Mouse (Mus musculus) liver, embryonic 15.5 days (tissue): ENCODE results near the gene Ankrd31. TPM values are rescaled to one million over a fixed set of nuclear protein-coding genes. Genes with fewer than 3 reads are reported as not detected.
"Not testable (repeated sequence)": the region's sequence is repeated elsewhere in the genome, so short reads cannot be mapped to it uniquely, and the experiment has no call there.

ENCODE experiments used
- ATAC-seq: fragments of 200-750 bp; cut with Nextera tagmentation; 2 replicates; pipeline ENCODE4 v1.8.0; 2017; ENCODE audit warnings: moderate number of reproducible peaks, mild to moderate bottlenecking, moderate library complexity; ENCODE audit not compliant: insufficient read depth
- H3K27ac ChIP-seq: fragments of 300-500 bp; sonication (generic); replicated peaks from 2 replicates; pipeline ENCODE4 v1.5.1; 2015; ENCODE audit warnings: mild to moderate bottlenecking, inconsistent platforms
- H3K27me3 ChIP-seq: fragments of 300-500 bp; sonication (generic); 2 replicates; pipeline ENCODE4 v1.6.1; 2015; ENCODE audit warnings: mild to moderate bottlenecking, inconsistent platforms
- H3K36me3 ChIP-seq: fragments of 300-500 bp; sonication (generic); replicated peaks from 2 replicates; pipeline ENCODE4 v1.6.1; 2015; ENCODE audit warnings: moderate library complexity, mild to moderate bottlenecking, inconsistent platforms
- H3K4me1 ChIP-seq: fragments of 300-500 bp; sonication (generic); replicated peaks from 2 replicates; pipeline ENCODE4 v1.6.1; 2015; ENCODE audit warnings: inconsistent platforms
- H3K4me2 ChIP-seq: fragments of 300-500 bp; sonication (generic); 2 replicates; pipeline ENCODE4 v1.6.1; 2015; ENCODE audit warnings: moderate library complexity, mild to moderate bottlenecking, inconsistent platforms
- H3K4me3 ChIP-seq: fragments of 300-500 bp; sonication (generic); replicated peaks from 2 replicates; pipeline ENCODE4 v1.5.1; 2015; ENCODE audit warnings: mild to moderate bottlenecking, inconsistent platforms
- H3K9ac ChIP-seq: fragments of 300-500 bp; sonication (generic); 2 replicates; pipeline ENCODE4 v1.6.1; 2015; ENCODE audit warnings: moderate library complexity, mild to moderate bottlenecking, inconsistent platforms
- H3K9me3 ChIP-seq: fragments of 300-500 bp; sonication (generic); replicated peaks from 2 replicates; pipeline ENCODE4 v1.6.1; 2016; ENCODE audit warnings: inconsistent platforms
- WGBS: fragments of 180-500 bp; shearing (Covaris S2); methylation state at CpG from one replicate; pipeline ENCODE4 v1.1.7; 2015; ENCODE audit warnings: mixed read lengths; ENCODE audit not compliant: insufficient replicate concordance; 5-methylcytosine and 5-hydroxymethylcytosine counted together
- polyA plus RNA-seq: library from polyadenylated mRNA; unstranded; fragments of >200 nt; fragmentation: Nextera tagmentation; extraction: Ambion mirVana; gene quantifications from 2 replicates; pipeline ENCODE4 v1.2.1, GENCODE M21; 2015

Ankrd31 gene
- polyA plus RNA-seq, 1 experiment from 2014 or later = 0.01 TPM

- no peaks in the 10 kb centered on the region for H3K9me3 ChIP-seq
- no peaks in the 10 kb centered on the region for H3K27me3 ChIP-seq
- H3K4me2 ChIP-seq = no peak overlapping the region
- H3K36me3 ChIP-seq = no peaks in the 10 kb centered on the region
- WGBS = 77% methylated on average over 3 of the region's 3 CpGs
- H3K4me3 ChIP-seq = no peak overlapping the region
- H3K27ac ChIP-seq = no peak overlapping the region
- H3K9ac ChIP-seq = no peak overlapping the region
- no peak for ATAC-seq
- H3K4me1 ChIP-seq = no peaks in the 10 kb centered on the region
These were observed 111.1 kb downstream of the Ankrd31 start for GRCm38 (mm10) chr13:96859161-96859560.

- Histone ChIP-seq H3K4me1 (no peaks in the 10 kb centered on the region), H3K36me3 (no peaks in the 10 kb centered on the region), H3K27me3 (no peaks in the 10 kb centered on the region), H3K4me2 (no peak overlapping the region), H3K9me3 (no peaks in the 10 kb centered on the region), H3K27ac (no peak overlapping the region), H3K9ac (no peak overlapping the region), H3K4me3 (no peak overlapping the region)
- ATAC-seq = no peak
- 57% methylated on average over 4 of the region's 4 CpGs for WGBS
These were observed 122.7 kb downstream of the Ankrd31 start for GRCm38 (mm10) chr13:96870742-96871141.

- H3K4me3 ChIP-seq = no peak overlapping the region
- H3K9ac ChIP-seq = no peak overlapping the region
- H3K9me3 ChIP-seq = no peaks in the 10 kb centered on the region
- H3K27ac ChIP-seq = no peak overlapping the region
- no peak for ATAC-seq
- H3K4me1 ChIP-seq = no peaks in the 10 kb centered on the region
- no peak overlapping the region for H3K4me2 ChIP-seq
- H3K36me3 ChIP-seq = no peaks in the 10 kb centered on the region
- no peaks in the 10 kb centered on the region for H3K27me3 ChIP-seq
These were observed 126.0 kb downstream of the Ankrd31 start for GRCm38 (mm10) chr13:96874071-96874470.

- Histone ChIP-seq H3K4me1 (no peaks in the 10 kb centered on the region), H3K27ac (no peak overlapping the region), H3K27me3 (no peaks in the 10 kb centered on the region), H3K9ac (no peak overlapping the region), H3K4me2 (no peak overlapping the region), H3K9me3 (no peaks in the 10 kb centered on the region), H3K36me3 (no peaks in the 10 kb centered on the region), H3K4me3 (no peak overlapping the region)
- 68% methylated on average over 12 of the region's 12 CpGs for WGBS
- no peak for ATAC-seq
These were observed 130.4 kb downstream of the Ankrd31 start for GRCm38 (mm10) chr13:96878220-96879057.

GRCm38 (mm10) chr13:96884534-96884933, 136.5 kb downstream of the Ankrd31 start:
- Histone ChIP-seq H3K36me3 (no peaks in the 10 kb centered on the region), H3K9me3 (no peaks in the 10 kb centered on the region), H3K9ac (no peak overlapping the region), H3K27ac (no peak overlapping the region), H3K4me3 (no peak overlapping the region), H3K4me2 (no peak overlapping the region), H3K27me3 (no peaks in the 10 kb centered on the region), H3K4me1 (no peaks in the 10 kb centered on the region)
- WGBS = 61% methylated on average over 1 of the region's 1 CpGs
- no peak for ATAC-seq

- H3K36me3 ChIP-seq = no peaks in the 10 kb centered on the region
- WGBS = 34% methylated on average over 2 of the region's 2 CpGs
- no peak overlapping the region for H3K27ac ChIP-seq
- no peak overlapping the region for H3K4me2 ChIP-seq
- peak; percentile 40; the same call in 1 of the 2 replicates for ATAC-seq
- H3K9ac ChIP-seq = no peak overlapping the region
- no peaks in the 10 kb centered on the region for H3K9me3 ChIP-seq
- no peak overlapping the region for H3K4me3 ChIP-seq
- no peaks in the 10 kb centered on the region for H3K4me1 ChIP-seq
- H3K27me3 ChIP-seq = no peaks in the 10 kb centered on the region
These were observed 141.9 kb downstream of the Ankrd31 start for GRCm38 (mm10) chr13:96889985-96890384.

- 60% methylated on average over 2 of the region's 2 CpGs for WGBS
- H3K4me2 ChIP-seq = no peak overlapping the region
- ATAC-seq = no peak
These were observed 147.1 kb downstream of the Ankrd31 start for GRCm38 (mm10) chr13:96895144-96895543.

GRCm38 (mm10) chr13:96906717-96907116, 158.6 kb downstream of the Ankrd31 start:
- WGBS = 47% methylated on average over 3 of the region's 3 CpGs
- ATAC-seq = no peak
- H3K9me3 ChIP-seq = no peaks in the 10 kb centered on the region
- H3K4me3 ChIP-seq = no peak overlapping the region
- H3K4me1 ChIP-seq = no peaks in the 10 kb centered on the region
- no peaks in the 10 kb centered on the region for H3K36me3 ChIP-seq
- no peak overlapping the region for H3K27ac ChIP-seq
- no peak overlapping the region for H3K9ac ChIP-seq
- no peak overlapping the region for H3K4me2 ChIP-seq
- H3K27me3 ChIP-seq = no peaks in the 10 kb centered on the region

More at GRCm38 (mm10) chr13:96895144-96895543, 147.1 kb downstream of the Ankrd31 start:
- Histone ChIP-seq H3K4me1 (no peaks in the 10 kb centered on the region), H3K27me3 (no peaks in the 10 kb centered on the region), H3K27ac (no peak overlapping the region), H3K4me3 (no peak overlapping the region), H3K36me3 (no peaks in the 10 kb centered on the region), H3K9ac (no peak overlapping the region), H3K9me3 (no peaks in the 10 kb centered on the region)

GRCm38 (mm10) chr13:96911202-96911601, 163.1 kb downstream of the Ankrd31 start:
- H3K36me3 ChIP-seq = no peaks in the 10 kb centered on the region
- H3K4me2 ChIP-seq = no peak overlapping the region
- no peak overlapping the region for H3K27ac ChIP-seq
- H3K27me3 ChIP-seq = no peaks in the 10 kb centered on the region
- no peak for ATAC-seq
- H3K9ac ChIP-seq = no peak overlapping the region
- H3K9me3 ChIP-seq = no peaks in the 10 kb centered on the region
- 50% methylated on average over 3 of the region's 3 CpGs for WGBS
- no peak overlapping the region for H3K4me3 ChIP-seq
- no peaks in the 10 kb centered on the region for H3K4me1 ChIP-seq

GRCm38 (mm10) chr13:96923134-96923533, 175.1 kb downstream of the Ankrd31 start:
- not testable (repeated sequence) for H3K9me3 ChIP-seq, H3K4me3 ChIP-seq, ATAC-seq, H3K36me3 ChIP-seq, H3K9ac ChIP-seq, H3K4me2 ChIP-seq, H3K27ac ChIP-seq, H3K4me1 ChIP-seq
- peaks cover 46% of the 10 kb centered on the region for H3K27me3 ChIP-seq
- 78% methylated on average over 4 of the region's 4 CpGs for WGBS

- Histone ChIP-seq H3K9ac (peak within 1 kb of the TSS; percentile 42), H3K4me2 (peak within 1 kb of the TSS; percentile 73), H3K9me3 (no peaks in the 10 kb centered on the region), H3K27me3 (peaks cover 51% of the 10 kb centered on the region), H3K27ac (no peak within 1 kb of the TSS), H3K36me3 (no peaks in the 10 kb centered on the region), H3K4me3 (peak within 1 kb of the TSS; percentile 62), H3K4me1 (peaks cover 9% of the 10 kb centered on the region; the same call in 1 of the 2 replicates)
- 8% methylated on average over 56 of the region's 56 CpGs for WGBS
- peak; percentile 77 for ATAC-seq
These were observed 176.2 kb downstream of the Ankrd31 start, which contains the start of gene Gcnt4 for GRCm38 (mm10) chr13:96923999-96924961. Gcnt4 (plus strand) TSS chr13:96924689.
